Mouse (Mus musculus): ENCODE data around the gene Snx13.

Gene Snx13

GRCm38 (mm10) chr12:35047320-35048225, 587 bp downstream of the Snx13 start:
- peak; percentile 57 for DNase-seq (ENCODE audit: low spot score)

- no peak for DNase-seq (ENCODE audit: low spot score)
Observed at GRCm38 (mm10) chr12:35048891-35049290, 1.9 kb downstream of the Snx13 start.

GRCm38 (mm10) chr12:35050501-35050900, 3.5 kb downstream of the Snx13 start:
- DNase-seq (ENCODE audit: low spot score): no peak

- DNase-seq (ENCODE audit: low spot score): no peak
Observed at GRCm38 (mm10) chr12:35050964-35051758, 4.2 kb downstream of the Snx13 start.

- DNase-seq (ENCODE audit: low spot score): no peak
Observed at GRCm38 (mm10) chr12:35054420-35054819, 7.4 kb downstream of the Snx13 start.

GRCm38 (mm10) chr12:35055114-35056095, 8.4 kb downstream of the Snx13 start:
- DNase-seq (ENCODE audit: low spot score): no peak

GRCm38 (mm10) chr12:35063697-35064468, 16.9 kb downstream of the Snx13 start:
- DNase-seq (ENCODE audit: low spot score): no peak

GRCm38 (mm10) chr12:35067621-35068020, 20.6 kb downstream of the Snx13 start:
- no peak for DNase-seq (ENCODE audit: low spot score)

- no peak for DNase-seq (ENCODE audit: low spot score)
Observed at GRCm38 (mm10) chr12:35071336-35071735, 24.4 kb downstream of the Snx13 start.

GRCm38 (mm10) chr12:35072178-35072577, 25.2 kb downstream of the Snx13 start:
- DNase-seq (ENCODE audit: low spot score): no peak

- no peak for DNase-seq (ENCODE audit: low spot score)
Observed at GRCm38 (mm10) chr12:35075993-35076392, 29.0 kb downstream of the Snx13 start.

- DNase-seq (ENCODE audit: low spot score): no peak
Observed at GRCm38 (mm10) chr12:35123549-35123948, 76.6 kb downstream of the Snx13 start.

- DNase-seq (ENCODE audit: low spot score): no peak
Observed at GRCm38 (mm10) chr12:35153186-35153585, 106.2 kb downstream of the Snx13 start.

GRCm38 (mm10) chr12:35154149-35154548, 107.2 kb downstream of the Snx13 start:
- no peak for DNase-seq (ENCODE audit: low spot score)

- no peak for DNase-seq (ENCODE audit: low spot score)
Observed at GRCm38 (mm10) chr12:35157237-35157636, 110.3 kb downstream of the Snx13 start.

- DNase-seq (ENCODE audit: low spot score): no peak
Observed at GRCm38 (mm10) chr12:35161690-35162089, 114.7 kb downstream of the Snx13 start.

GRCm38 (mm10) chr12:35170275-35170674, 123.3 kb downstream of the Snx13 start:
- DNase-seq (ENCODE audit: low spot score): no peak

GRCm38 (mm10) chr12:35175938-35176337, 129.0 kb downstream of the Snx13 start:
- no peak for DNase-seq (ENCODE audit: low spot score)

GRCm38 (mm10) chr12:35176628-35177027, 129.6 kb downstream of the Snx13 start:
- DNase-seq (ENCODE audit: low spot score): no peak

GRCm38 (mm10) chr12:35182675-35183074, 135.7 kb downstream of the Snx13 start:
- peak; percentile 85 for DNase-seq (ENCODE audit: low spot score)

GRCm38 (mm10) chr12:35184261-35184660, 137.3 kb downstream of the Snx13 start:
- DNase-seq (ENCODE audit: low spot score): no peak
